Mouse (Mus musculus) olfactory bulb, adult 2 months (tissue): ENCODE data around the gene Mpzl3.

Experiments used
- CTCF ChIP-seq: fragments of 200-500 bp; IDR thresholded peaks from 2 replicates; pipeline ENCODE4 v1.5.1; 2012; ENCODE audit warnings: low read depth, mild to moderate bottlenecking, low read length, moderate library complexity; ENCODE audit not compliant: insufficient read depth
- POLR2A ChIP-seq: fragments of 200-500 bp; IDR thresholded peaks from 2 replicates; pipeline ENCODE4 v1.6.1; 2012; ENCODE audit warnings: mild to moderate bottlenecking, low read depth, low read length, moderate library complexity; ENCODE audit not compliant: insufficient read depth

DNA sequence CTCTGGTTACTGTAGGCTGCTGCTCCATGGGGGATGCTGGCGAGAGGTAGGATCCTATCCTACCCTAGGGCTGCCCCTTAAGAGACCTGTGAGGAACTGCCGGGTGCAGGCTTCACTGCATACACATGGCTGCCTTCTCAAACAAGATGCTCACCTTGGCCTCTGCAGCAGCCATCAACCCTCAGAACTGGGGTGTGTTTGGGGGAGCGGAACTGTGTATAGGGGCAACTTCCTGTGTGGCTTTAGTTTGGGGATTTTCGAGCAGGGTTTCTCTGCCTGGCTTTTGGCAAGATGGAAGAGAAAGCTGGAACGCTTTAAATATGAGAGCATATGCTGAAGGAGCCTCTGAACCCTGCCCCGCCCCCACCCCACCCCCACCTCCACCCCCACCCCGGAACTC lies 72.0 kb downstream of the Mpzl3 start:
- TF ChIP-seq CTCF (no peak), POLR2A (no peak)
